Mouse (Mus musculus) intestine, postnatal 0 days (tissue): ENCODE measurements at regions not wholly inside any gene's neighbourhood (a gene's known extent, or its start where the extent isn't known, plus 50 kb on each side); places are given as distances from the start of the nearest gene placed in this dataset.

Source experiments
- ATAC-seq: fragments of 200-750 bp; cut with Nextera tagmentation; 2 replicates; pipeline ENCODE4 v1.8.0; 2017; ENCODE audit warnings: mild to moderate bottlenecking, moderate TSS enrichment, moderate library complexity
- H3K27ac ChIP-seq: fragments of 300-500 bp; sonication (generic); 2 replicates; pipeline ENCODE4 v1.5.1; 2014; ENCODE audit warnings: mild to moderate bottlenecking, low read depth, low read length, moderate library complexity
- H3K27me3 ChIP-seq: fragments of 300-500 bp; sonication (generic); replicated peaks from 2 replicates; pipeline ENCODE4 v1.6.1; 2014; ENCODE audit warnings: low read length, mixed read lengths; ENCODE audit not compliant: control insufficient read depth, insufficient read depth
- H3K36me3 ChIP-seq: fragments of 300-500 bp; sonication (generic); 2 replicates; pipeline ENCODE4 v1.6.1; 2014; ENCODE audit warnings: mild to moderate bottlenecking, moderate library complexity; ENCODE audit not compliant: control insufficient read depth, insufficient read depth
- H3K4me1 ChIP-seq: fragments of 300-500 bp; sonication (generic); replicated peaks from 2 replicates; pipeline ENCODE4 v1.6.1; 2014; ENCODE audit warnings: antibody characterized with exemption, low read length, mixed read lengths; ENCODE audit not compliant: control insufficient read depth, insufficient read depth
- H3K4me2 ChIP-seq: fragments of 300-500 bp; sonication (generic); replicated peaks from 2 replicates; pipeline ENCODE4 v1.6.1; 2014; ENCODE audit warnings: low read depth, mild to moderate bottlenecking, moderate library complexity
- H3K4me3 ChIP-seq: fragments of 300-500 bp; sonication (generic); 2 replicates; pipeline ENCODE4 v1.5.1; 2014; ENCODE audit warnings: low read depth, low read length
- H3K9ac ChIP-seq: fragments of 300-500 bp; sonication (generic); 2 replicates; pipeline ENCODE4 v1.6.1; 2014; ENCODE audit warnings: mild to moderate bottlenecking, low read depth, low read length
- H3K9me3 ChIP-seq: fragments of 300-500 bp; sonication (generic); 2 replicates; pipeline ENCODE4 v1.6.1; 2016; ENCODE audit warnings: mixed run types; ENCODE audit not compliant: control insufficient read depth
- CTCF ChIP-seq: sonication (generic); IDR thresholded peaks from 2 replicates; pipeline ENCODE4 v1.5.1; 2016; ENCODE audit warnings: low read depth, mild to moderate bottlenecking, control low read depth, antibody characterized with exemption, moderate library complexity
- WGBS: fragments of 180-500 bp; shearing (Covaris S2); extraction: QIAGEN DNeasy Blood & Tissue Kit; methylation state at CpG from one replicate; pipeline ENCODE4 v1.1.7; 2014; 5-methylcytosine and 5-hydroxymethylcytosine counted together

GRCm38 (mm10) chr3:128212256-128212655, 316.1 kb upstream of the Fam241a start:
- Histone ChIP-seq H3K27me3 (no peaks in the 10 kb centered on the region), H3K36me3 (no peaks in the 10 kb centered on the region), H3K9me3 (no peaks in the 10 kb centered on the region), H3K4me3 (no peak overlapping the region), H3K27ac (no peak overlapping the region), H3K4me2 (no peak overlapping the region), H3K4me1 (no peaks in the 10 kb centered on the region), H3K9ac (no peak overlapping the region)
- ATAC-seq, result no peak
- TF ChIP-seq CTCF, result no peak
- WGBS, result 37% methylated on average over 3 of the region's 3 CpGs

GRCm38 (mm10) chr3:128210591-128210990, 314.5 kb upstream of the Fam241a start:
- H3K36me3 ChIP-seq, result no peaks in the 10 kb centered on the region
- no peak overlapping the region for H3K27ac ChIP-seq
- no peak overlapping the region for H3K9ac ChIP-seq
- ATAC-seq, result no peak
- H3K9me3 ChIP-seq, result no peaks in the 10 kb centered on the region
- 44% methylated on average over 1 of the region's 1 CpGs for WGBS
- no peak for TF ChIP-seq CTCF
- H3K4me2 ChIP-seq, result no peak overlapping the region
- no peaks in the 10 kb centered on the region for H3K4me1 ChIP-seq
- H3K27me3 ChIP-seq, result no peaks in the 10 kb centered on the region
- no peak overlapping the region for H3K4me3 ChIP-seq

- no peak for ATAC-seq
Measured at GRCm38 (mm10) chr3:128206948-128207347, 310.8 kb upstream of the Fam241a start.

GRCm38 (mm10) chr3:128206483-128206882, 310.4 kb upstream of the Fam241a start:
- Histone ChIP-seq H3K4me2 (no peak overlapping the region), H3K36me3 (no peaks in the 10 kb centered on the region), H3K4me3 (no peak overlapping the region), H3K9ac (no peak overlapping the region), H3K4me1 (no peaks in the 10 kb centered on the region), H3K27me3 (no peaks in the 10 kb centered on the region), H3K9me3 (no peaks in the 10 kb centered on the region), H3K27ac (no peak overlapping the region)
- WGBS, result 87% methylated on average over 1 of the region's 1 CpGs
- no peak for ATAC-seq
- no peak for TF ChIP-seq CTCF

More at GRCm38 (mm10) chr3:128206948-128207347, 310.8 kb upstream of the Fam241a start:
- no peaks in the 10 kb centered on the region for H3K27me3 ChIP-seq
- no peak overlapping the region for H3K4me2 ChIP-seq
- no peak overlapping the region for H3K9ac ChIP-seq
- no peaks in the 10 kb centered on the region for H3K9me3 ChIP-seq
- H3K27ac ChIP-seq, result no peak overlapping the region
- no peaks in the 10 kb centered on the region for H3K36me3 ChIP-seq
- WGBS, result 63% methylated on average over 3 of the region's 3 CpGs
- H3K4me3 ChIP-seq, result no peak overlapping the region
- no peaks in the 10 kb centered on the region for H3K4me1 ChIP-seq
- TF ChIP-seq CTCF, result peak; percentile 40; the same call in 1 of the 2 replicates

- H3K4me3 ChIP-seq, result no peak overlapping the region
- no peak for TF ChIP-seq CTCF
- no peak overlapping the region for H3K4me2 ChIP-seq
- no peaks in the 10 kb centered on the region for H3K27me3 ChIP-seq
- H3K36me3 ChIP-seq, result no peaks in the 10 kb centered on the region
- no peak overlapping the region for H3K9ac ChIP-seq
- no peaks in the 10 kb centered on the region for H3K4me1 ChIP-seq
- H3K27ac ChIP-seq, result no peak overlapping the region
- no peak for ATAC-seq
- H3K9me3 ChIP-seq, result no peaks in the 10 kb centered on the region
- 38% methylated on average over 5 of the region's 5 CpGs for WGBS
Measured at GRCm38 (mm10) chr3:128200574-128201235, 304.6 kb upstream of the Fam241a start.

GRCm38 (mm10) chr3:128199466-128199865, 303.3 kb upstream of the Fam241a start:
- H3K4me2 ChIP-seq, result no peak overlapping the region
- no peaks in the 10 kb centered on the region for H3K27me3 ChIP-seq
- 83% methylated on average over 2 of the region's 2 CpGs for WGBS
- TF ChIP-seq CTCF, result no peak
- H3K4me1 ChIP-seq, result no peaks in the 10 kb centered on the region
- no peaks in the 10 kb centered on the region for H3K36me3 ChIP-seq
- H3K4me3 ChIP-seq, result no peak overlapping the region
- no peaks in the 10 kb centered on the region for H3K9me3 ChIP-seq
- ATAC-seq, result no peak
- no peak overlapping the region for H3K9ac ChIP-seq
- H3K27ac ChIP-seq, result no peak overlapping the region
